Mouse (Mus musculus) spleen, postnatal 4 days (tissue): Measurements from ENCODE around the gene Rad9a.

ENCODE experiments used
- DNase-seq, 2 experiments: peaks; one replicate each; pipeline ENCODE4 v3.0.0; 2022; ENCODE audit warnings: low spot score in 2 of 2

Gene Rad9a

GRCm38 (mm10) chr19:4164100-4164499, 37.4 kb downstream of the Rad9a start:
- DNase-seq, result no peak

- DNase-seq, result no peak
Observed at GRCm38 (mm10) chr19:4163543-4163887, 37.9 kb downstream of the Rad9a start.

GRCm38 (mm10) chr19:4162646-4163542, 38.6 kb downstream of the Rad9a start, which contains the start of gene Rps6kb2:
TSS of gene Rps6kb2 (minus strand) at chr19:4163354.
- peak; percentile 93 to 96 for DNase-seq

- DNase-seq, result no peak
Observed at GRCm38 (mm10) chr19:4159049-4159448, 42.4 kb downstream of the Rad9a start.

- DNase-seq, result no peak
Observed at GRCm38 (mm10) chr19:4156771-4157170, 44.7 kb downstream of the Rad9a start.

GRCm38 (mm10) chr19:4156073-4156579, 45.3 kb downstream of the Rad9a start:
- DNase-seq, result no peak

- no peak for DNase-seq
Observed at GRCm38 (mm10) chr19:4155223-4156072, 46.0 kb downstream of the Rad9a start.

GRCm38 (mm10) chr19:4154437-4155222, 46.8 kb downstream of the Rad9a start:
- peak; percentile 71 to 83 for DNase-seq

GRCm38 (mm10) chr19:4153232-4153654, 48.2 kb downstream of the Rad9a start, which contains the start of gene Ptprcap:
TSS of gene Ptprcap (plus strand) at chr19:4153604.
- DNase-seq, result no peak

GRCm38 (mm10) chr19:4152445-4153231, 48.8 kb downstream of the Rad9a start:
- DNase-seq, result no peak

- DNase-seq, result no peak
Observed at GRCm38 (mm10) chr19:4151898-4152297, 49.6 kb downstream of the Rad9a start.

GRCm38 (mm10) chr19:4151488-4151860, 50.0 kb downstream of the Rad9a start:
- DNase-seq, result no peak

- DNase-seq, result no peak
Observed at GRCm38 (mm10) chr19:4150567-4151487, 50.6 kb downstream of the Rad9a start.

- no peak for DNase-seq
Observed at GRCm38 (mm10) chr19:4149764-4150461, 51.5 kb downstream of the Rad9a start.

- no peak for DNase-seq
Observed at GRCm38 (mm10) chr19:4149283-4149682, 52.2 kb downstream of the Rad9a start.

GRCm38 (mm10) chr19:4148819-4149218, 52.6 kb downstream of the Rad9a start:
- DNase-seq, result no peak

- peak; percentile 94 to 98 for DNase-seq
Observed at GRCm38 (mm10) chr19:4148491-4148806, 53.0 kb downstream of the Rad9a start, which contains the start of gene Coro1b. TSS of gene Coro1b (plus strand) at chr19:4148619.

GRCm38 (mm10) chr19:4147782-4148490, 53.5 kb downstream of the Rad9a start:
- no peak for DNase-seq
